In the genomic region with DNA sequence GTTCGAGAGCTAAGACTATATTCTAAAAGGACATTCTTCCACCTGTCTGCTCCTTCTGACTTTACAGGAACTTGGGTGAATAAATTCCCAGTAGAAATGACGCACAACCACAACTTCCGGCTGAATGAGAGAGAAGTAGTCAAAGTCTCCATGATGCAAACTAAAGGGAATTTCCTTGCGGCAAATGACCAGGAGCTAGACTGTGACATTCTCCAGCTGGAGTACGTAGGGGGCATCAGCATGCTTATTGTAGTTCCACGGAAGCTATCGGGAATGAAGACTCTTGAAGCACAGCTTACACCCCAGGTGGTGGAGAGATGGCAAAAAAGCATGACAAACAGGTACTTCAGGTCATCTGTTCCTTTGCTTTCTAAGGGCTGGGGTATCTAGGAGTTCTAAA, we compare ENCODE assay signal across 8 mouse cellular contexts. TPM values are rescaled to one million over a fixed set of nuclear protein-coding genes. Genes with fewer than 3 reads are reported as not detected.
"Had no signal": no experiment of that assay in that cellular context is flagged by ENCODE, and none has a peak within 500 bp of the region (broad histone marks: within the 10 kb centered on the region; RNA-seq: fewer than 3 reads in every experiment).

No protein-coding gene starts in this region.

- DNase-seq: lung, adult 2 months; lung, postnatal 14 days; lung, postnatal 36 days; right cerebral cortex, postnatal 14 days; thymus, adult 2 months; thymus, postnatal 14 days; thymus, postnatal 36 days had no signal

RNA-seq across cellular contexts. Expression of gene Serpind1, which starts 8.5 kb away (rescaled TPM):
- total RNA-seq: megakaryocyte progenitor cell, adult 5-6 weeks had no signal
